Mouse (Mus musculus): ENCODE results near the gene Gab1.

Gab1 gene

DNA sequence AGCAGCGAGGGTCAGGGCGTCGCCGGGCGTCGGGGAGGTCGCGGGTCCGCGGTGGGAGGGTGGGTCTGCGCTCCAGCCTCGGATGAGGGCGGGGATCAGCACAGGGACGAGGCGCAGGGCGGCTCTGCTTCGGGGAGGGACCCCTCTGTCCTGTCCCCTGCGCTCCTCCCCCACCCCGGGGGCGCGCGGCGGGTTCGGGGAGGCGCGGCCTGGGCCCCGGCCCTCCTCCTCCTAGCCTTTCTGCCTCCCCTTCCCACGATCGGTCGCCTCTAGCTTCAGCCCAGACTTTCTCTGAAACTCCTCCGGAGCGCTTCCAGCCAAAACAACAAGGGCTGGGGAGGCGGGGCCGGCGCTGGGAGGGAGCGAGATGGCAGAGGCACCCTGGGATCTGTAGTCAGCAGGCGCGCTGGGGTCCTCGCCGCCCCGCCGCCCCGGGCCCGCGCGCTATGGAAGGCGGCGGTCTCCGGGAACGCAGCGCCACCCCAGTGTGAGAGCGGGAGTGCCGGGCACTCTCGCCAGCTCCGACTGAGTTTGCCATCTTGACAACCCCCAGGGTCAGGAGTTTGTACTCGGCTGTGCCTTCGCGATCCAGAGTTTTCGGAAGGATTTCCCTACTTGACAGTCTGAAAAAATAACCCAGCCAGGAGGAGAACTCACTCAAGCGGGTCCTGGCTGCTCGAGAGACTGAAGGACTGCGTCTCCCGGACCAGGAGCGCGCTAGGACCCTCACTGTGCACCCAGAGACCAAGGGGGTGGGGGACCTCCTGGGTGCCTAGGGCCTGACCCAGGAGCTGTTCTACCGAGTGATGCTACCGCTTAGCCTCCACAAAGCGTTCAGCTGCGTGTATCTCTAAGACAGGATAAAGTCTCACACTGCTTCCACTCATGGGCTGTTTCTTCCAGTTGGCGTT, at the start of gene Gab1:
Gab1 (minus strand) TSS at position 324 of the 911 bp plus-strand sequence.
- peak; percentile 94 for DNase-seq (ENCODE audit: low spot score)

DNA sequence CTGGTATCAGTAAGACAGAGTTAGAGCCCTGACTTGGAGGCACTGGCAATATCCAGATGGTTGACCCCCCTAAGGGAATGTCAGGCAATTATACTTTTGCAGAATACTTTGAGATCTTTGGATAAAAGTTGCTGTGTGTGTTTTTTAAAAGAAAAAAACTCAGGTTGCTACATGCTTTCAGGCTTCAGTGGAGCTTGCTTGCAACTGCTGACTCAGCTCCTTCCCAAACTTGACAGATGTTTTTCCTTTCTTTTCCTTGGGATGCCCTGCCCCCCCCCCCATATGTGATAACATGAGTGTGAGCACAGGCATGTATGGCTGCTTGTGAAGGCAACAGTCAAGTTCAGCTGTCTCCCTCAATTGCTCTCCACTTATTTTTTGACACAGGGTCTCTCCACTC, 48.5 kb upstream of the Gab1 start:
- no peak for DNase-seq (ENCODE audit: low spot score)

DNA sequence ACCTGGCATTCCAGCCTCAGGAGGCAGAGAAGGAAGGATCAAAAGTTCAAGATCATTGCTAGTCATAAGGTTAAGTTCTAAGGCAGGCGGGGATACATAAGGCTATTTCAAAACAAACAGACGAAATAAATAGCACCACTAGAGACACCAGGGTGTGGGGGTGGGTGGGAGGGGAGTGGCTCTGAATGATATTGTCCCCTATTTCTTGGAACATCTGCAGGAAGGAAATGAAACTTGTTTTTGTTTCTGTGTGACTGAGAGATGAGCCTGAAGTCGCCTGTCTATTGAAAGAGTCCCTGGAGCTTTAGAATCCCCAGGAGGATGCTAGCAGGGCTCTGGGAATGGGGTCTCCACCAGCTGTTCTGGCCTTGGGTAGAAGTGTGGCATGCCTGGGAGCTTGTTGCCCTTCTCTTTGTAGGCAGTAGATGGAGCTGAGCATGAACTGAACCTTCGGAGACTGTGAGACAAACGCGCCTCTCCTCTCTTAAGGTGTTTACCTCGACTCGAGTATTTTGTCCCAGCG, 43.5 kb upstream of the Gab1 start:
- no peak for DNase-seq (ENCODE audit: low spot score)

DNA sequence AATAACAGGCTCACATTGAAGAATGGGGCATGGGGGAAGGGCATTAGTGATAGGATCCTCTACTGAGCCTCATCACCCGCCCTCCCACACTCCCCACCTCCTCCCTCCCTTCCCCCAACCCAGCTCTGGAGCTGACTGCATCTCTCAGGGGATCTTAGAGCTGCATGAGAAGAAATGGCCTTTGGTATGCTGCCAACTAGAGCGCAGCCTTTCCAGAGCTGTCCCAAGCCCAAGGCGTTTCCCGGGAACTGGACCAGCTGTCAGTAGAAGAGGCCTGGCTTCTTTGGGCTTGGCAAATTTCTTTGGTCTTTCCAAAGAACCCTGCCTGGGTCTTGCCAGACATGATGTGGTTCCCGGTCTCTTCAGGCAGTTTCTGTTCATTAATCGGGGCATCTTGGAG, 42.3 kb upstream of the Gab1 start:
- DNase-seq (ENCODE audit: low spot score), result peak; percentile 47

DNA sequence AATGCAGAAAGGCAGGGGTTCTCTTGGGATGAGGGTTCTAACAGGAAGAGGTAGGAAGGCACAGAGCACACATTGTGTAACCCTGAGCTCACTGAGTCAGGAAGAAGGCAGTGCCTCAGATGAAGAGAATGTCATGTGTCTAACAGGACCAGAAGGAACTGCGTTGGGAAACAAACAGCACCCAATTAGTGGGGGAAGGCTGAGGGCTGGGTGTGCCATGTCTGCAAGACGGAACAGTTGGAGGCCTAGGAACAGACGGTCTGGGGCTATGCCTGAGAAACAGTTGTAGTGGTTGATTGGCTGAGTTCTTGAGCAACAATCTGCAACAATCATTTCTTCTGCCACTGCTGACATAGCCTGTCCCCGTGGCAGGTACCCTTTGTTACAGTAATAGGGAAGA, 38.8 kb upstream of the Gab1 start:
- no peak for DNase-seq (ENCODE audit: low spot score)

DNA sequence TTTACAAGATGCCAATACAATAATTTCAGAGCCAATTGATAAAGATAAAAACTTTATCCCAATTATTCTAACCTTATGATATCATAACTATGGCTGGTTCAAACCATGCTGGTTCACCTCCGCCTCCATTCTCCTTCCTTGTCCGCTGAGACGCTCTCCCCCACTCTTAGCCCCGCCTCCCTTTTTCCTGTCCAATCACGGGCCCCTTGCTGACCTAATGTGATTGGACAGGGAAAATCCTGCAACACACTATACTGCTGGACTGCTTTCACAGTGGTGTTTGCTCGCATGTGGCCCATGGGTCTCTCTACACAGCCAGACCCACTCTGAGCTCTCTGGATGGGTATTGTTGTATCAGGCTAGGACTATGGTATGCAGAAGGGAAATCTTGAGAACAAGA, 38.2 kb upstream of the Gab1 start:
- no peak for DNase-seq (ENCODE audit: low spot score)

DNA sequence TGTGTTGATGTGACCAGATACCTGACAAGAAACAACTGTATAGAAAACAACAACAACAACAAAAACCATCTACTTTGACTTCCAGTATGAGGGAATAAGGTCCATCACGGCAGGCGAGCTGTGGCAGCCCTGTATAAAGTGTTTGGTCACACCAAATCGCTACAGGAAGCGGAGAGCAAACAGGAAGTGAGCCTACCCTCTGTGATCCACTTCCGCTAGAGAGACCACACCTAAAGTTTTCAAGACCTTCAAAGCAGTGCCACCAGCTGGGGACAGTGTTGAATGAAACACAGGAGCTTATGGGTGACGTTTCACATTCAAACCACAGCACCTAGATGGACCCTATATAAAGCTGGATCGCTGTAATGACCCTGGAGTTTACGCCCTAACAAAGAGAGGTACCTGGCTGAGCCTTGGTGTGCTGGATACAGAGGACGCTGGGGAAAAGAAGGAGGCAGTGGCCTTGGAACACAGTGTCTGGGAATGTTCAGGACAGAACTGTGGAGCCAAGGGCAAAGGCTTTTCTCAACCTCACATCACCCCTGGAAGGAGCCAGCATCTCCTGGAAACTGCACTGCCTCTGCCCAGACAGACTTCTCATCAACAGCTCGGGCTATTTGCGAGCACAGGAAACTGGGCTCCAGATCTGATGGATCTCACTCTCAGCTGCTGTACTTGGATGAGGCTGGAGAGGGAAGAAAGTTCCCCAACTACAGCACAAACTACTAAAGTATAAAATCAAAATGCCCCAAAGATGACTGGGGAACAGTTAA, 36.3 kb upstream of the Gab1 start:
- DNase-seq (ENCODE audit: low spot score), result no peak

DNA sequence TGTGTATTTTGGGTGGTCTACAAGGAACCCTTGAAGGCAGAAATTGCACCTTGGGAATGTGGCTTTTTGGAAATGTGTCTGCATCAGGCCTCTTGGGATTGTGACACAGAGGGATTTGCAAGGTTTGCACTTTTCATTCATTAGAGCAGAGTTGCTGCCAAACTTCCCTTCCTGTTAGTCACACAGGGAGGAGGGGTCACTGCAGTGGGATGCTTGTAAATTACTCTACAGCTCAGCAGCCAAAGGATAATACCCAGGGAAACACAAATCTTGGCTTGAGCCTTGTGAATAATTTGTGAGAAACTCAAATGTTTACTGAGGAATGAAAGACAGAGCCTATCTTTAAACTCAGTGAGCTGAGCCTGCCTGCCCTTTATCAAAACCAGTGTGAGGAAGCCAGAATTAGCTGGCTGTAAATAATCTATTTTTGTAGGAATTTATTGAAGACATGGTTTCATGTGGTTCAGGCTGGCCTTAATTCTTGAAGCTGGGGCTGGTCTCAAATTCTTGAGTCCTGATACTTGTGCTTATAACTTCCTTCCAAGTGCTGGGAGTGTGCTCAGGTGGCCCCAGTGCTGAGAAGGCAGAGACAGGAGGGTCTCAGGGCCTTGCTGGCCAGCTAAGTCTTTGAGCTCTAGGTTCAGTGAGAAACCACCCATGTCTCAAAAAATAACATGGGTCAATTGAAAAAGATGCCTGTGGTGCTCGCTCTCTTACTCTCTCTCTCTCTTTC, 32.9 kb upstream of the Gab1 start:
- no peak for DNase-seq (ENCODE audit: low spot score)

DNA sequence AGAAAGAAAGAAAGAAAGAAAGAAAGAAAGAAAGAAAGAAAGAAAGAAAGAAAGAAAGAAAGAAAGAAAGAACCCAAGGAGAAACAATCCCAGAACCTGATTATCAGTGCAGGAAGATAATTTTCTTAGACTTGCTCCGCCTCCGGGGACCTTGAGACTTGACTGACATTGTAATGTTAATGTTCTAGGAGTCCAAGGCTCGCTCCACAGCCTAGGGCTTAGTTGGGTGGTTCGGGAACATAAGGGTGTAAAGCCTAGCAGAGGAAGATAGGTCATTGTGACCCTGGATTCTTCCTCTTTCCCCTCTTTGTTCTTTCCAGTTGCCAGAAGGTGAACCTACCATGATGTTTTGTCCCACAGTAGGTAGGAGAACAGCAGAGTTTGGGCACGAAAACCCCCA, 31.1 kb upstream of the Gab1 start:
- no peak for DNase-seq (ENCODE audit: low spot score)

DNA sequence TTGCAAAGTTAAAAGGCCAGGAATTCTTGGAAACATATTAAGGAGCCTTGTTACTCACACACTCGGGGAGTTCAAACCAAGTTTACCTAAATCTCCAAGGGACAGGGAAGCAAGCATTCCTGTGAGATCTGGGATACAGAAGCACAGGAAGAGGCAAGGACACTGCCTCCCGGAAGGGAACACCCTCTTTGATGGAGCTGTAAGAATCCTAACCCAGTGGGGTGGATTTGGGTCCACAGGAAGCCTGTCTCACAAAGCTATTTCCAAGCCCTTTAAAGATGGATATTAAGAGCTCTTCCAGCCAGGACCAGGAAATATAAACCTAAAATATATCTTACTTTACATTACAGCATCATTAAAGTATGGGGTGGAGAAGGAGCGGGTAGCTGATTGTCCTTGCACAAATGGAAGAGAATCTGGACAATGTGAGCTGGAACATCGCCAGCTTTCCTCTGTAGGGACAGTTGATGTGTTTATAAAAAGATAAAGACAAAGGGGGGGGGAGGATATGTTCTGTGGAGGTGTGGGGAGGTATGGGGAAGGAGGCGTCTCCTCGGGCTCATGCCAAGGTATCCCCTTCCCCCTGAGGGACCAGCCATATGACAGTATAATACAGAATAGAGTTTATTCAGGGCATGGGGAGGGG, 28.1 kb upstream of the Gab1 start:
- no peak for DNase-seq (ENCODE audit: low spot score)

DNA sequence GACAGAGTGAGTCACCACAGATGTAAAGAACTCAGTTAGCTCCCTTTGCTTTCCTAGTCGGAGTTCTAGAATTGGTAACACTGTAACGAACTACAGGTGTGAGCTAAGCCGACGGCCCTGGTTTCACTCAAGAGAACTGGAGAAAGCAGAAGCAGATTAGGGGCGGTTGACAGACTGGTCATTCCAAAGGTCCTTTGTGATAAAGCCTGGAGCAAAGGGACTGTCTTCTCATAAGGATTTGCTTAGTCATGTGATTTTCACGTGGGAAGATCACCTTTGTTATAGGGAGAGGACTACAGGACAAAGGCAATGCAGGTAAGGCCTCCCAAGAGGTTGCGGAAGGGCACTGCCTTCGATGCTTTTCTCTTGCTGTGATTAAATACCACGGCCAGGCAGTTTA, 22.0 kb upstream of the Gab1 start:
- DNase-seq (ENCODE audit: low spot score), result no peak

DNA sequence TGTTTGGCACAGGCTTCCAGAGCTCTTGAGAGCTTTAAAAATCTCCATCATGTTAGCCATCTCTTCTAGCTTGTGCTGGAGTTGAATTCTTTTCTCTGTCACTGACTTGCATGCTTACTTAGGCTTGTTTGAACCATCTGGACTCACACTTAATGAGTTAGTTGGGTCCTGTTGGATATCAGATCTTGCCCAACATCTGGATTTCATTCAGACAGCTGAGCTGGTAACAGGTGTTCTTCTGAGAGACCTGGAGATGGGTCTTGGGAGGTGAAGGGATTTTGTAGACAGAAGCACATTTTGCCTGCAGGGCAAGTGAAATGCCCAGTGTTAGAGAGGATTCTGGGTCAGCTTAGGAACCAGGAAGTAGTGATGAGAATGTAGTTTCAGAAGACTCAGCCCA, 19.0 kb upstream of the Gab1 start:
- no peak for DNase-seq (ENCODE audit: low spot score)

DNA sequence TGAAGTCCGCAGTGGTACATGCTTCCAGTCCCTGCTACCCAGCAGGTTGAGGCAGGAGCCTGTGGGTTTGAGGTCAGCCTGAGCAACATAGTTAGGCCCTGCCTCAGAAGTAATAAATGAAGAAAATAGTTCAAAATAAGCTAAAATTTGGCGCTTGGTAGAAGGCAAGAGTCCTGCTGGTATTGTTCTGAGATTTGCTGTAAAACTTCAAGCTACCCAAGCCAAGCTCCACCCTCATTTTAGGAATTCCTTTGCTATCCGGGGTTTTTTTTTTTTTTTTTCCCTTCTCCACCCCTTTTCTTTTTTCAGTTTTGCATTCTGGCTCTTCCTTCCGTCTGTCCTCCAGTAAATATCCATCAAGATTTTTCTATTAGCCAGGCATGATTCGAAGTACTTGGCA, 15.7 kb upstream of the Gab1 start:
- no peak for DNase-seq (ENCODE audit: low spot score)

DNA sequence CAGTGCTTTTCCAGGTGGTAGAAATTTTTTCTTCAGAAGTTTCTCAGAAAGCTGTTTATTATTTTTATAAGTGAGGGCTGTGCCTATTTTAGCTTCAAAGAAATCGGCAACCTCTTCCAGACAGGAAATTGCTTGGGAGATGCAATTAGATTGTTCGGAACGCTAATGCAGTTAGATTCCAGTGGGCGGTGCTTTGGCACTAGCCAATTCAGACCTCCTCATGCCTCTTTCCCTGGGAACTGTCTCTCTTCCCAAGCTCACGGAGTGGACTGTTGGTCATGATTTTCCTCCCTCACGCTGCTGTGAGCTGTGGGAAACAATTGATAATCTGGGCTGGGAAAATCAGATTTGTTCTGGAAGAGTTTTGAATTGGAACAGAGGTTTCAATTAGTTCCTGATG, 15.1 kb upstream of the Gab1 start:
- no peak for DNase-seq (ENCODE audit: low spot score)

DNA sequence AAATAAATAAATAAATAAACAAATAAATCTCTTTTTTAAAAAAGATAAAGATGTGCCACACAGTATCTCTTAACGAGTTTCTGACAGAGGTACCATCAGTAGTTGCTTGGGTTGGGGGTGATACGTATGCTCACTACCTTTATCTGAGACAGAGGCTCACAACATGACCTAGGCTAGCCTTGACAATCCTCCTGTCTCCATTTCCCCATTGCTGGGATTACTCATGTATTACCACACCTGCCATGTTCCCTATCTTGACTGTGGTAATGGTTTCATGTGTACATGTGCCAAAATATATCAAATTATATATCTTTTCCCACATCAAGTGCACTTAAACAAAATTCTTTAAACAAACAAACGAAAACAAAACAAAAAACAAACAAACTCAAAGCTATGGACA, 14.2 kb upstream of the Gab1 start:
- no peak for DNase-seq (ENCODE audit: low spot score)

DNA sequence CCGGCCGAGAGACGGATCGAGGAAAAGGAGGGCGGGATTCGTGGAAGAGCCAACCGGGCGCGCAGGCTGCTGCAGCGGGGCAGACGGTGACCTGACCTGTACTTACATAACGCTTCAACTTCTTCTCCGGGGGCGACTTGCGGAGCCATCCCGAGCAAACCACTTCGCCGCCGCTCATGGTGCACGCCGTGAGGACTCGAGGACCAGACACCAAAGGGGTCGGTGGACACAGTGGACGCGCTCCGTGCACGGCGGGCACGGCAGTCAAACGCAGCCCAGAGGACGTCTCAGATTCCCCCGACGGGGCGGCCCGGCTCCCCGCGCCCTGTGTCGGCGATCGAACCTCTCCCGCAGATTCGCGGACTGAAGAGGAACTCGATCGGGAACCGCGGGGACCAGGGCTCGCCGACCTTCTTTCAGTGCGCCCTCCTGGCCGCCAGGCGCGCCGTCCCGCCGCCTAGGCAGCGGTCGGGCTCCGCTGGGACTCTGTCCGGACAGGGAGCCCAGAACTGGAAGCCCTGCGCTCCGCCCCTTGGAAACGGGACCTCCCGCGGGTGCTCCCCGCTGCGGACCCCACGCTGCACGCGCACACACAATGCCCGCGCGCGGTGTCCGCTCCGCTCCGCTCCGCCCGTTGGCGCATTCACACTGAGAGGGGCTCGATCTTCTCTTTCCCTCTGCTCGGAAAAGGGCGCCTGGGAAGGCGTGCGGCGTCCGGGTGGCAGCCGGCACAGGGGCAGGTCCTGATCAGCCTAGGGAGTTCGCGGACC, 708 bp downstream of the Gab1 start:
- DNase-seq (ENCODE audit: low spot score), result peak; percentile 81

DNA sequence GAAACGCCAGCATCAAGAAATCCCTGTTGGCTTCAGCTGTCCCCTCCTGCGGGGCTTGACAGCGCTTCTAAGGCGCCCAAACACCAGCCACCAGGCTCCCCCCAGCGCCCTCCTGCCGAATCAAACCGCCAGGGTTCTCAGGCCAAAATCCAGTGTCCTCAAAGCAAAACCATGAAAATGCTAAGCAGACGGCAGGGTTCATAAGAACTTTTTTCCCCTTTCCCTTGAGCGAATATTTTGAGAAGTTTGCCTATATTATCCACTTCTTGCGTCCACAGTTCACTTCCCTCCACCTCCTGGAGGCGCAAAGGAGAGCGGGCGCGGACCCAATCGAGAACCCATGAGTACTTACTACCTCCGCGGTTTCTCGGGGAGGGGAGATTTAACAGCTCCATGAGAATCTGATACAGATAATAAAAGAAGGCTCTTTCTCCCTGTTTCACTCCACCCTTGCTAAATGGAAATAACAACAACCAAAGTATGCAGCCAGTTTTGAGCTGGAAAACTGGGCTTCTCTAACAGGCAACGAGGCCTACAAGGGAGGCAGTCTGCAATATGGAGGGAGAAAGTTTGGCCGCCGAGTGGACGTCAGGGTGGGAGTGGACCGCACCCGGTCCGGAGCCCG, 1.4 kb downstream of the Gab1 start:
- peak; percentile 72 for DNase-seq (ENCODE audit: low spot score)

DNA sequence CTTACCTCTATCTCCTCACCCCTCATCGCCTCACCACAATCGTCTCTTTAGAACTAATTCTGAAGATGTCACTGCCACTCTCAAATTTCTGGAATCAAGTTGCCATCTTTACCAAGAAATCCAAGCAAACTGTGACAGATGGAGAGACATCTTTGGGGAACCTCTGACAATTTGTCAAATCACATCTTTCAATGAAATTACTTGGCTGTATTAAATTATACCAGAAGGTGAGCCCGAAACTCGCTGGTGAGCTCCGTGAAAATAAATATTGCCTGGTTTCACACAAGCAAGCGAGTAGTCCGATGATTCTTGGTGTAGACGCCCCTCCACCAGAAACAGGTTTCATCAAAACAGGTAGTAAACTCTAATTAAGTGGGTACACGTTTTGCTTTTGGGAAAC, 2.2 kb downstream of the Gab1 start:
- DNase-seq (ENCODE audit: low spot score), result no peak

DNA sequence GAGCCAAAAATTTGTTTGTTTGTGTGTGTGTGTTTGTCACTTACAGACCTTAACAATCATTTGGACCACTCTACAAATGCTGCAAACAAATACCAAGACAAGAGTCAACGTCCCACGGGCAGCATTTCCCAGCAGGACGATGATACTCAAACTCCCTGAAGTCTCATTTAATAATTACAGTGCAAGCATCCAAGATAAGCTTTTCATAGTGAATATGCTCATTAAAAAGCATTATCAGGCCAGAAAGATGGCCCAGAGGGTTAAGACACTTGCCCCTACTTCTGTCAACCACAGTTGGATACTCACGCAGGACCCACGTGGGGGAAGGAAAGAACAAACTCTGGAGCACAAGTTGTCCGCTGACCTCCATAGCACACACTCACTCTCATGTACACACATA, 4.8 kb downstream of the Gab1 start:
- DNase-seq (ENCODE audit: low spot score), result no peak

DNA sequence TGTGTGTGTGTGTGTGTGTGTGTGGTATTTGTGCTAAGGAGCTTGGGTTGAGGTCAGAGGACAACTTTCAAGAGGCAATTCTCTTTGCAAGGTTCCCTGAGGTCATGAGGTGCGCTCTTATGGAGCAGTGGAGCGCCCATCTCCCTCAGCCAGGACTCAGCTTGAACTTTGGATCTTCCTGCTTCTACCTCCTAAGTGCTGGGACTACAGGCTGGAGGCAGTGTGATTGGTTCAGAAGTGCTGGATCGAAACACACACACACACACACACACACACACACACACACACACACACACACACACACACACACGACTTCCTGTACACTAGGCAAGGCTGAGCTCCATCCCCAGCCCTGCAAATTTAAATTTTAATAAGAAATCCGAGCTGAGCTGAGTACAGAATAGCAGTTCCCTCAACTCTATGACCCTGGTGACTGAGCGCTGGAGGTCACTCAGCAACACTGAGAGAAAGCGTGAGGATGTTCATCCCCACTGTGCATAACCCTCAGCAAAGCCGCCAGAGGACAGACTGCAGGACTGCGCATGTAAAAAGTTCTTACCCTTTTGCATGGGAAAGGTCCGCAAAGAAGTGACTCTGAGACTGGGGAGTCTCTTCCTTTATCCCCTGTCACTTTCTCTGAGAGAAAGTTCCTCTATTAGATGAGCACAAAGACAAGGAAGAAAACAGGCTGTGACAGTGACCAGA, 6.4 kb downstream of the Gab1 start:
- DNase-seq (ENCODE audit: low spot score), result no peak
